In genomic region chr2:30708001-30708683, GRCm38 (mm10) we compare ENCODE assay signal across 7 mouse cellular contexts.
DNase-seq lines count a peak whose midpoint lies in the region; ATAC-seq and TF ChIP-seq lines count a peak whose summit lies in the region.

No protein-coding gene starts in this region.

- ATAC-seq in hindbrain, embryonic 16.5 days, result peak; percentile 62
- ATAC-seq in limb, embryonic 11.5 days (ENCODE audit: insufficient number of reproducible peaks, low FRiP score, low TSS enrichment, low read depth), result peak; percentile 51; the same call in 1 of the 2 replicates
- peak; percentile 57 for ATAC-seq in midbrain, embryonic 14.5 days (ENCODE audit: low FRiP score, low TSS enrichment)

- peak overlapping the region; percentile 70 for H3K4me2 ChIP-seq in hindbrain, embryonic 16.5 days (ENCODE audit: low read length)
- H3K4me2 ChIP-seq in limb, embryonic 11.5 days (ENCODE audit: low read depth, severe bottlenecking), result peak overlapping the region; percentile 66
- peak overlapping the region; percentile 67 for H3K4me2 ChIP-seq in midbrain, embryonic 14.5 days (ENCODE audit: low read length)

- no peaks in the 10 kb centered on the region for H3K27me3 ChIP-seq in hindbrain, embryonic 16.5 days (replicated peaks; ENCODE audit: control insufficient read depth, insufficient read depth, low read length)
- no peaks in the 10 kb centered on the region for H3K27me3 ChIP-seq in limb, embryonic 11.5 days (ENCODE audit: control insufficient read depth, insufficient read depth, low read length)
- no peaks in the 10 kb centered on the region for H3K27me3 ChIP-seq in midbrain, embryonic 14.5 days (ENCODE audit: control insufficient read depth, insufficient read depth, low read length)
- no peaks in the 10 kb centered on the region for H3K27me3 ChIP-seq in testis, adult 2 months (ENCODE audit: control insufficient read depth, insufficient read depth, low read length)

- H3K4me1 ChIP-seq in hindbrain, embryonic 16.5 days (ENCODE audit: control insufficient read depth, insufficient read depth, low read depth, low read length), result peaks cover 45% of the 10 kb centered on the region
- H3K4me1 ChIP-seq in limb, embryonic 11.5 days (ENCODE audit: control insufficient read depth, insufficient read depth, low read length), result peaks cover 49% of the 10 kb centered on the region
- H3K4me1 ChIP-seq in midbrain, embryonic 14.5 days (ENCODE audit: control insufficient read depth, insufficient read depth, low read length), result peaks cover 50% of the 10 kb centered on the region
- peaks cover 33% of the 10 kb centered on the region for H3K4me1 ChIP-seq in testis, adult 2 months (ENCODE audit: control insufficient read depth, insufficient read depth, low read length)

- peak overlapping the region; percentile 96 for H3K27ac ChIP-seq in hindbrain, embryonic 16.5 days (ENCODE audit: low read depth, low read length)
- H3K27ac ChIP-seq in limb, embryonic 11.5 days (replicated peaks; ENCODE audit: low read depth, low read length), result peak overlapping the region; percentile 98
- peak overlapping the region; percentile 97 for H3K27ac ChIP-seq in midbrain, embryonic 14.5 days (replicated peaks; ENCODE audit: low read depth, low read length)
- peak overlapping the region; percentile 75 for H3K27ac ChIP-seq in testis, adult 2 months (ENCODE audit: control insufficient read depth, insufficient read depth, low read depth, low read length)

- under 1% methylated on average over 46 of the region's 48 CpGs for WGBS in hindbrain, embryonic 16.5 days
- WGBS in limb, embryonic 11.5 days, result under 1% methylated on average over 48 of the region's 48 CpGs
- WGBS in midbrain, embryonic 14.5 days, result under 1% methylated on average over 45 of the region's 48 CpGs

- peak overlapping the region; percentile 66 for H3K9ac ChIP-seq in hindbrain, embryonic 16.5 days (ENCODE audit: low read depth, low read length)
- H3K9ac ChIP-seq in limb, embryonic 11.5 days (ENCODE audit: low read length), result peak overlapping the region; percentile 76
- H3K9ac ChIP-seq in midbrain, embryonic 14.5 days (replicated peaks; ENCODE audit: low read length), result peak overlapping the region; percentile 63

- TF ChIP-seq POLR2A in testis, adult 2 months (IDR thresholded peaks at IDR 0.05; ENCODE audit: control insufficient read depth, low read depth, low read length), result no peak

- TF ChIP-seq CTCF in testis, adult 2 months (IDR thresholded peaks at IDR 0.05; ENCODE audit: control insufficient read depth, insufficient read depth, insufficient replicate concordance, low read depth, low read length), result no peak

- H3K9me3 ChIP-seq in hindbrain, embryonic 16.5 days (ENCODE audit: control insufficient read depth, low read length), result 0 out of 2 replicates have a peak, but pooled peaks cover 2% of the 10 kb centered on the region
- no peaks in the 10 kb centered on the region for H3K9me3 ChIP-seq in limb, embryonic 11.5 days (ENCODE audit: control insufficient read depth, low read length)
- no peaks in the 10 kb centered on the region for H3K9me3 ChIP-seq in midbrain, embryonic 14.5 days (ENCODE audit: control insufficient read depth, low read length)

- H3K36me3 ChIP-seq in hindbrain, embryonic 16.5 days (ENCODE audit: control insufficient read depth, insufficient read depth, low read length), result no peaks in the 10 kb centered on the region
- H3K36me3 ChIP-seq in limb, embryonic 11.5 days (ENCODE audit: control insufficient read depth, insufficient read depth, low read length), result no peaks in the 10 kb centered on the region
- H3K36me3 ChIP-seq in midbrain, embryonic 14.5 days (ENCODE audit: control insufficient read depth, insufficient read depth, low read length), result no peaks in the 10 kb centered on the region
- no peaks in the 10 kb centered on the region for H3K36me3 ChIP-seq in testis, adult 2 months (ENCODE audit: control insufficient read depth, insufficient read depth, low read length)

- peak overlapping the region; percentile 34 for H3K4me3 ChIP-seq in hindbrain, embryonic 16.5 days (ENCODE audit: low read length)
- H3K4me3 ChIP-seq in limb, embryonic 11.5 days (ENCODE audit: low read depth, low read length), result peak overlapping the region; percentile 30
- peak overlapping the region; percentile 29 for H3K4me3 ChIP-seq in midbrain, embryonic 14.5 days (replicated peaks; ENCODE audit: low read depth, low read length)
- peak overlapping the region; percentile 75 for H3K4me3 ChIP-seq in testis, adult 2 months (ENCODE audit: control insufficient read depth, low read depth, low read length)

- peak; percentile 90 for DNase-seq in ZHBTc4 (ENCODE audit: low read depth, low spot score)
- DNase-seq in cerebellum, adult 9-11 months, result peak; percentile 77
- DNase-seq in gastrocnemius, adult 8-10 months (ENCODE audit: low spot score in 2 of 2), result peak; percentile 75 to 82
- peak; percentile 82 for DNase-seq in limb, embryonic 11.5 days (ENCODE audit: low spot score)
- peak; percentile 84 for DNase-seq in midbrain, embryonic 14.5 days

Comparison
In these comparisons a context has a peak if more than half of its experiments do, and no peak if none do; other contexts are left out.
1. Peak in every context shown above with its lines: DNase-seq, ATAC-seq, H3K4me3 ChIP-seq and H3K27ac ChIP-seq.